Mouse (Mus musculus) spleen, adult 18-20 months (tissue): ENCODE data around the gene Cep250.
A peak's percentile ranks its signal among the peaks of the same experiment; 100 is the strongest.
"Not testable (repeated sequence)": the region's sequence is repeated elsewhere in the genome, so short reads cannot be mapped to it uniquely, and the experiment has no call there.

Experiments used
- DNase-seq, 2 experiments: peaks; one replicate each; pipeline ENCODE4 v3.0.0; 2022; ENCODE audit warnings: mixed read lengths in 2 of 2

Gene Cep250

DNA sequence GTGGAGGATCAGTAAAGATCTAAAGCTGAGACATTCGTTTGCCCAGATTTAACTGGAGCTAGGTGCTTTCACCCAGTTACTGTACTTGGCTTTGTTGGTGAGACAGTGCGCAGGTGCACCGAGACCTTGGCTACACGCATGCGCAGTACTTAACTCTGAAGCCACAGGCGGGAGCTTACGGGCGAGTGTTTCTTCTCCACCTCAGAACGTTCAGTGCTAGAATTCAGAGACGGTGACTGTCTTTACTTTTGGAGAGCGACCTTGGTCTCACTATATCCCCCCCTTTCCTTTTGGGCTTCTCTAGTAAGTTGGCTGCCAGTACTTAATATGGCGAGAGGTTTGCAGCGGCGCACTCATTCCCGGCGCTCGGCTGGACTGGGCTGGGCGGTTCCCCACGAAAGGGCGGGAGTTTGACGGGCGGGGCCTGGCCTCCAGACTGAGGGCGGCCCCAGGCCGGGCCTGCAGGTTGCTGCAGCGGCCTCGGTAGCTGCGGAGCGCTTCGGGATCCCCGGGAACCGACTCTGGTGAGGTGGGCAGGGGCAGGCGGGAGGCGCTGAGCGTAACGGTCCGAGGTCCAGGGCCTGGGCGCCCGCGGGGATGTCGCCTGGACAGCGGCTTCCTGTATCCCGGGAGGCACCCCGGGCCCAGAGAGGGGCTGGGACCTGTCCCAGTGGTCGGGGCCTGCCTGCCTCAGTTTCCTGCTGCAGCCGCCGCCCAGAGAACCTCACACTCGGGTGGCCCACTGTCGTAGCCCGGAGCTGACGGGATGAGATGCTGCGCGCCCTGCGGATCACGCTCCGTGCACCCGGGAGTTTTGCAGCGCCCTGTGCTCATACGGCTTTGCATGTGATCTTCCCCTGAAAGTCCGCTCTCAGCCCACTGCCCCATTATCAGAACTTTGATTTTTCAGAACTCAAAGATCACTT, at the start of gene Cep250:
Cep250 (plus strand) TSS at position 325 of the 926 bp plus-strand sequence.
- DNase-seq, result peak; percentile 83 to 84

DNA sequence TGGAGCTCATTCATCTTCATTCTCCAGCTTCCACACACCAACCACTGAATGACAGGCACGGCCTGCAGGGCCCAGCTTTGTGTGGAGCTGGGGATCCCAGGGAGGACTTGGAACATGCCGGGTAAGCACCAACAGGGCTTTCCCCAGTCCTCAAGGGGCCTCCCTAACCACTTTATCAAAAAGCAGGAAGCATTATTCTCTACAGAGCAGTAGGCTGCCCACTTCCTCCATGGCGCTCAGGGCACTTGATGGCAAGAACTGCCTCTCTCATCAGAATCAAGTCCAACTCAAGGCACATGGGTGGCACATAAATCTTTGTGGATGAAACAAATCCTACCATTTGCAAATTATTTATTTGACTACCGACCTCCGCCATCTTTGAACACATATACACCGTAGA, 41.6 kb upstream of the Cep250 start:
- DNase-seq, result no peak

DNA sequence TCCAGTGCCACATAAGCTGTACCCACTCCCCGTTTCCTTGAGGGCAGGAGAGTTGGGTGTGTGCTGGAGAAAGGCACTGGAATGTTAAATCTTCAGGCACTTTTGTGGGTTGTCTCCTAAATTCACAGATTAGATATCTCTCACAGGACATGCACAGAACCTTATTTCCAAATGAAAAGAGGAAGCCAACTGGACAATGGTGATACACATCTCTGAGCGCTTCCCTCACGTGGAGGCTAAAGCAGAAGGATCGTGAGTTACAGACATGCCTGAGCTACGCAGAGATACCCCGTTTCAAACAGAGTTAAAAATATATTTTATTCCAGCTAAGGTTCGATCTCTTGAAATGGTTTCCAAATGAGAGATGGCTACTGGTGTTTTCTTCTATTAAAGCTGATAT, 33.1 kb upstream of the Cep250 start:
- no peak for DNase-seq

DNA sequence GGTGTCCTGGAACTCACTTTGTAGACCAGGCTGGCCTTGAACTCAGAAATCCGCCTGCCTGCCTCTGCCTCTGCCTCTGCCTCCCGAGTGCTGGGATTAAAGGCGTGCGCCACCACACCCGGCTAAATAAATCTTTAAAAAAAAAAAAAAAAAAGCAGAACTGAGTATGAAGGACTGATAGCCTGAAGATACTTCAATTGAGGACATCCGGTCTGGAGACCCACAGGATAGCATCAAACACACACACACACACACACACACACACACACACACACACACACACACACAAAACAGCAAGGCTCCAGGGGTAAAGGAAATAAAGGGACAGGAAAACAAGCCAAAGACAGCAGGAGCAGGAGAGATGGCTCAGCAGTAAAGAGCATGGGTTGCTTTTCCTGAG, 31.0 kb upstream of the Cep250 start:
- DNase-seq, result not testable (repeated sequence)

DNA sequence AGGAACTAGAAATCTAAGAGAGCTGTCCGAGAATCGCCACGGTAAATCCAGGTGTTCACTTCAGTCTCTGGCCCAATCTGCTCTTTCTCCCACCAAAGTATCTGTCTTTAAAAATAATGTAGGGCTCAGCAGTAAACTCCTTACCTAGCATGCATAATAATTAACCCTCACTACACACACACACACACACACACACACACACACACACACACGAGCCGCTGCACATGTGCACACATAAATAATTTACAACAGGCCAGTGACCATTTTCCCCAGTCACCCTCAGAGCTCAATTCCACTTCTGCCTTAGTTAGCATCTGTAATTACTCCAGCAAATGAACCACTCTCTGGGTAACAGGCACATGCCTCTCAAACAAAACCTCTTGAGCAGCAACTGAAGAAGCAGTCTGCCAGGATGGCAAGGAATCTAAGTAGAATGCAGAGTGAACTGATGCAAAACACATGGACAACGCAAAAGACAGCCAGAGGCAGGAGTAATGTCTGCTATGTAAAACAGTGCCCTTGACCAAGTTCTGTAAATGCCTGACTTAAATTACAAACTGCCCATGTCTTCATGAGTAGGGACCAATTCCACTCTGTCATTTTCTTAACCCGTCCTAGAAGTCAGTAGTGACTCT, 27.4 kb upstream of the Cep250 start:
- DNase-seq, result no peak

DNA sequence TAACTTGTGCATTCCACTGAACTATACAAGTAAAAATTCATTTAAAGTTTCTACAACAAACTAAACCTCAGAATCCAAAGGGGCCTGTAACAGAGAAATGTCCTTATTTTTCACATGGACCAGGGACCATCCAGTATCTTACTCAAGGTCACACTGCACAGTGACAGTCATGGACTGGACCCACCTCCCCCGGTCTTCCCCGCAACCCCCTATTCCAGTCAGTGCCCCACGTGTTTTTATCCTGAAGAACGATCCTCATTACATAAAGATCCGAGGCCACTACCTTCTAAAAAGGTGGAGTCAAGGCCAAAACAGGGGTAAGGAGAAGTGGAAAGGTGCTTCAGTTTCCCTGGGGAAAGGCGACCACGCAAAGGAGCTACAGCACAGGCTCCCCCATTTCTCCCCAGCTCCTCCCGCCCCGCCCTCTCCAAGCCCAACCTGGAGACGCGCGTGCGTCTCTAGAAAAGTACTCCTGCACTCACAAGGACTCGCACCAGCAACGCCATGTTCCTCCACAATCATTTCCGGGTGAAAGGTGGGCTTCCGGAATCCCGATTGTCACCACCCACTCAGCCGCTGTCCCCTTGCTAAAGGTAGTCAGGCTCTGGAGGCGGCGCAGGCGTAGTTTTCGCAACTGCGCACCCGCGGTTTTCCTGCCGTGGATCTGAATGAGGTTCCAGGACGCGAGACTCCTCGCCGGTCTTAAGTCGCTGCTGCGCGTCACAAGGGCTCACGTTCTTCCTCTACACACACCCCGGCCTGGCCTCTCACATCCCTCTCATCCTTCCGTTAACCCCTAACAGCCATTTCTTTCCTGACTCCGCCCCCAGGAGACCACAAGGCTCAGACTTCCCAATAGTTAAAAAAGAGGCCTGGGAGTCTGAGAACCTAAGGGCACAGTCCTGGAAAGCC, 26.5 kb upstream of the Cep250 start, which contains the start of gene Uqcc1:
Uqcc1 (minus strand) TSS at position 780 of the 912 bp plus-strand sequence.
- peak; percentile 75 to 84 for DNase-seq

DNA sequence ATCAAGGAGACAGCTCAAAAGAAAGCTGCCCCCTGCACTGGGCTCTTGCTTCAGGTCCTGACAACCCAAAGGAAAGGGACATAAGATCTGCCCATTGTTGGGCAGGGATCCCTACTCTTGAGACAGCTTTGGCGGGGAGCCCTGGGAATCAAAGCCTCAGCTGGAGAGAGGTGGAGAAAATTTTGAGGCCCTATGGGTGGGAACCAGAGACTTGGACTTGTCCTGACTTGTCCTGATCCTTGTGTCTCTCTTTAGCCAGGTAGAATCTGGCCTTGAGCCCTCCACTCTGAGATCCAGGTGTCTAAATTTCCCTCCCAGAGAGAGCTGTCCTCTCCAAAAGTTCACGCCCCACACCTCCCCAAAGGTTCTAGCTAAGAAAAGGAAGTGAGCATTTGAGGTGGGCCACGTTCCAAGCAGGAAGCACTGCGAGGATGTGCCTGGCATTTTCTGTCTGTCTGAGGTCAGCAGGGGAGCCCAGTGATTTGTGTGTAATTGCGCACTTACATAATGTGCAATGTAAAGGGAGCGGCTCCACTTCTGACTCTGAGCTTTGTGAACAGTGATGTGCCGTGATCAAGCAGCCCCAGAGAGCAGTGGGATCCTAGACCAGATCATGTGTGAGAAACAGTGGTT, 16.2 kb upstream of the Cep250 start:
- DNase-seq, result no peak

DNA sequence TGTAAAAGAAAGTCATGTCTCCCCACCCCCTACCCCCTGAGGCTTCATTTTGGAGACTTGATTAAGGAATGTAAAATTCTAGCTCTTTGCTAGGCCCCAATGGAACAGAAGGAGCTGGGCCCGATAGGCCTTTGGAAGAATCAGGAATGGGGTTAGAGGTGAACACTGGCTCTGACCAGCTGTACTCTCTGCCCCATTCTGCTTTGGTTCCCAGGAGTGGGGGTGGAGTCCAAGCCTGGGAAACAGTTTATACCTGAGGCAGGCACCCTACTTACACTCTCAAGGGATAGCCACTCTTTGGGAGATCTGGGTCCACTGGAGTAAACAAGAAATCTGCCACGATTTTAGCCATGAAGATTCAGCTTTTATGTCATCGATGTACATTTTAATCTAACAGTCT, 15.6 kb upstream of the Cep250 start, which contains the start of gene Gm15557:
Gm15557 (plus strand) TSS at position 48 of the 400 bp plus-strand sequence.
- no peak for DNase-seq

DNA sequence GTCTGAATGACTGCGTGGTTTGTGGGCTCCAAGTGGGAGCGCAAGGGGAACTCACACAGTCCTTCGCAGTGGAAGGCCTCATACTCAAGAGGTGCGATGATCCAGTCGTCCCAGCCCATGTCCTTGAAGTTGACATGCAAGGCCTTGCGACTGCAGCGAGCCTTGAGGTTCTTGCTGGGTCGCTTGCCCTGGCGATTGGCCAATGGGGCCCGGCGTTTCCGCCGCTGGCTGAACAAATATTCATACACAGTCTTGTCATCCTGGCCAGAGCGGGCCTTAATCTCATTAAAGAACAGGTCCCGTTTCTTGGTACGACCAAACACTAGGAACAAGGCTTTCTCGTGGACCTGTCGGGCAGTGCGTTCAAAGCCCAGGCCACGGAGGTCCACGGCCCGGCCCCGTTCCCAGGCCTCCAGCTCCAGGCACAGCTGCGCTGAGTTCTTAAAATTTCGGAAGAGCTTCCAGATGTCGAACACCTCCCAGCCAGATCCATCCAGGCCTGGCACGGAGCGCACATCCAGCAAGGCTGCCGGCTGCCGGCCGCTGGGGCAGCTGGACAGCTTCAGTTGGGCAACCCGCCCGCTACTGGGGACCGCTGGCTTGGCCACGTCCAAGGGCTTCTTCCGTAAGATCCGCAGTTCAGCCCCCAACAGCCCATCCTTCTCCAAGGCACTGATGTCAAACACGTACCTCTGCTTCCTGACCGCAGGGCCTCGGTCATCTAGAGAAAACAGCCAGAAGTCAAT, 14.4 kb upstream of the Cep250 start:
- no peak for DNase-seq

DNA sequence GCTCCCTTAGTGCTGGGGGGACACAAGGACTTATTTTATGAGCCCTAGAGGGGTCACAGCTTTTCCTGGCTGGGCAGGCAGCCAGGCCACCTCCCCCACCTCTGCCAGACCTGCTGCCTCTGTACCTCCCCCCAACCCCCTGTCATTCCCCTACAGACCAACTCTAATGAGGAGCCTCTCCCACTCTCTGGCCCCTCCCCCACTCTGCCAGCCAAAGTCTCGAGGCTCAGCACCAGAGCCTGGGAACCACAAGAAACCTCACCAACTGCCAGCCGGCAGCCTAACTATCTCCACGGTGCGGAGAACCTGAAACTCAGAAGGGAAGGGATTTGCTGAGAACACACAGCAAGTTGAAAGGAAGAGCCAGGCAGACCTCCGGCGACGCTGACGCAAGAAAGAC, 12.8 kb upstream of the Cep250 start:
- no peak for DNase-seq

DNA sequence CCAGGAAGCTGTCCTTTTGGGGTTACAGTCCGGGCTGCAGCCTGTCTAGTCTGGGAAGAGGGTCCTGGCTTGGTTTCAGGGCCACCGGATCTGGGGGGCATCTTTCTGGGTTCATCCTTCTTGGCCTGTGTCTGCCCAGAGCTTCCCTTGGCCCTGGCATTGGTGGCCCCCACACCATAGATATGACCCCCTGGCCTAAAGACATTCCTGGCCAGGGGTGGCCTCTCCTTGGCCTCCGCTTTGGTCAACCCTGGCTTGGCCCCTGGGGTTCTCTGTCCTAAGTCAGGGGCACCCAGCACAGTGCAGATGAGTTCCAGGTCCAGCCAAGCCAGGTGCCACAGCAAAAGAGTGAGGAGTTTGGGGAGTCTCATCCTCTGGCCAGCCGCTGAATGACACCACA, 11.6 kb upstream of the Cep250 start:
- no peak for DNase-seq

DNA sequence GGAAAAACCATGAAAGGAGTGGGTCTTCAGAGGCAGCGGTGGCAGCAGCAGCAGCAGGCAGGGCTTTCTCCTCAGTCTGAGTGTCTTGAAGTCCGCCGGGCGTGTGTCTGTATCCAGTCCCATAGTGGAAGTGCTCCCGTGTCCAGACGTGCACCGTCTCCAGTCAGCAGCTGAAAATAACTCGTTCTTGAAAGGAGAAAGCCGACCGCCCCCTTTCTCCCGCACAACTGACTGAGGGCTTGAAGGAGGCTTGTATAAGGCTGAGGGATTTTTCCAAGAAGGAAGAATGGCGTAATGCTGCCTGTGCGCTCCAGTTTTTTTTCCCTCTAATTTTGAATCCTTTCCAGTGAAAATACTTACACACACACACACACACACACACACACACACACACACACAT, 11.1 kb upstream of the Cep250 start, which contains the start of gene Gdf5:
Gdf5 (minus strand) TSS at position 244 of the 400 bp plus-strand sequence.
- DNase-seq, result no peak

DNA sequence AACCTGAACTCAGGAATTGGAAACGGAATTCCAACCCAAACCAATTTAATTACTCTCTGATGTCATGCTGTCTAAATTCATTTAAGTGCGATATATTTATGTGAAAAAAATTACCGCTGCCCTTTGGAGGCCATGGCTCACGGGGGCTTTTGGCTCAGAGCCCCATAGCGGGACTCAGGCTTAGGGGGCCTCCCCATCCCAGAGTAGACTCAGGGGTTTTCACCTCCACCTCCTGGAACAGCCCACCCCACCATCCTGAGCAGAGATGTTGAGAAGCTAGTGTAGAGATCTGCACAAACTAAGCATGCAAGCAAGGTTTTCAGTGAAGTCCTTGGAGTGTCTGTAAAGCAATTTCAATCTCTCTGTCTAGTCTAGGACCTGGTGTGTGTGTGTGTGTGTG, 10.7 kb upstream of the Cep250 start:
- no peak for DNase-seq

DNA sequence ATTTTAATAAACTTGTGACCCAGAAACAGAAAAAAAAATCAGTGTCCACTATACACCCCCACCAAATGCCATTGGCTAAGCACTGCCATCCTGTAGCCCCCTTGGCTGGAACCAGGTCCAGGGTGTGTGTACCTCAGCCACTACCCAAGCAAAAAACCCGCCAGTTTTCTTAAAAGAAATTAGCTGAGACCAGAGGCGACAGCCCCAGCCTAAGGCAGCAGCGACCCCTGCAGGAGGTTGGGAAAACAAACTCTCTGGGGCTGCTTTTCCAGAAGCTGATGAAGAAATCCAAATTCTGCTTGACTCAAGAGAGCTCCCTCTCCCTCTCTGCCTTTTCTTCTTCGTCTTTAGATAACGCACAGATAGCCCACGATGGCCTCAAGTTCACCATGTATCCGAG, 10.2 kb upstream of the Cep250 start:
- DNase-seq, result peak; percentile 20 to 52

DNA sequence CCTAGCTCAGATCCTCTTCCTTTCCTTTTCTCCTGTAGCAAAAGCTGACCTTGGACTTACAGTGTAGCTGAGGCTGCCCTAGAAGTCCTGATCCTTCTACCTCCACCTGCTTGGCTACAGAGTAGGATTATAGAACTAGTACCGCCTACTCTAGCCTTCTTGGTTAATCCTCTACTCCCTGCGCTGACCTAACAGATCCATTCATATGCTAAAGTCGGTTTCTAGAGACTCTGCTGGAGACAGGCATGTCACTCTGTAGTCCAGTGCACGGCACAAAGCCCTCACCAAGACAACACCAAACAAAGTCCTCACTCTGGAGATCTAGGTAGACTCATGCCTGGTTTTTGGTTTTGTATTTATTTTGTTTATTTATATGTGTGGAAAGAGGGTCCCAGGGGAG, 9.8 kb upstream of the Cep250 start:
- no peak for DNase-seq

DNA sequence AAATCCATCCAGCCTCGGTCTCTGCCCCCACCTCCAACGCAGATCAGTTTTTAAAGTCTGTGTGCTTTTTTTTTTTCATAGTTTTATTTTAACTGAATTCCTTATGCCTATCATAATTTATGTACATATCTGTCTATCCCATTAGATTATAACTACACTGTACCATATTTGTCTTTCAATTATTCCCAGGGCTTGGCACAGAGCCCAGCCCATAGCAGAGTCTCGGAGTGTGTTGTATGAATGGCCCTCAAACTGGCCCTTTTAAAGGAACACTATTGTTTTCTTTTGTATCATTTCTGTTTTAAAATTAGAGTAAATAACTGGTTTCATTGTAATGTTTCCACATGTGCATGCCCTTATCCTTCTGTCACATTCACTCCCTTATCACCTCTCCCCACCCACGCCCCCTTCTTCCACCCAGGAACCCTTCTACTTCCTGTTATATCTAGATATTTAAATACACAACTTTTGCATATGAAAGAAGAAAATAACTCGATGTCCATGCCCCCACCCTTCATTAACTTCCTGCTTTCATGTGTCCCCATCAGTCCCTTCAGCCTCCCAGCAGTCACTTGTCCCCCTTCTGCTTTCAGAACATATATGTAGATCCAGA, 8.8 kb upstream of the Cep250 start:
- DNase-seq, result no peak

DNA sequence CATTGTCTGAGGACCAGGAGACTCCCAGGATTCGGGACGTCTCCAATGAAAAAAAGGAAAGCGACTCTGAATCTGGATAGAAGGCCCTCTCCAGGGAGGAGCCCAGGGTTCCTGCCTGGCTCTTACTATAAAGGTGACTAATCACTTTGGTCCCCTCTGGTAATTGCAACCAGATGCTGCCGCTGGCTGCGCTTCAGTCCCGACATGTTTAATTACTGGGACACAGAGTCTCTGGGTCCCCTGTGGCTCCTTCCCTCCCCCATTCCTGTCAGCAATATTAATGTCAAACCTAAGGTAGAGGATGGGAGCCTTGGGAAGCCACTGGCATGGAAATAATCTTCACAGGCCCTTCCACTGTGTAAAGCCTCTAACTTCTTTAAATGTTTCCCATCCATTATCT, 6.9 kb upstream of the Cep250 start:
- DNase-seq, result no peak

DNA sequence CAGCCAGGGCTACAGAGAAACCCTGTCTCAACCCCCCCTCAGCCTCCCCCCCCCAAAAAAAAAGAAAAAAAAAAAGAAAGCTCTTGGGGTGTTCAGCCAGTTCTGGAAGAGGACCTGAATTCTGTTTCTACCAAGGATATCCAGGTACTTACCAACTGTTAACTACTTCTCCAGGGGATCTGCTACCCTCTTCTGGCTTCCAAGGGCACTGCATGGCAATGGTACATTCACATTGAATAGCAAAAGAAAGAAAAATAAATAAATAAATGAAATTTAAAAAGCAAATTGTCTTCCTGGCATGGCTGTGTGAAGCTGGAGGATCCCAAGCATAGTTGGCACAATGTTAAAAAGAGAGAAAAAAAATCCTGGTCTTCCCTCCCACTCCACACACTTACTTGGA, 4.3 kb upstream of the Cep250 start:
- peak in 1 of 2 experiments; percentile 43 for DNase-seq

DNA sequence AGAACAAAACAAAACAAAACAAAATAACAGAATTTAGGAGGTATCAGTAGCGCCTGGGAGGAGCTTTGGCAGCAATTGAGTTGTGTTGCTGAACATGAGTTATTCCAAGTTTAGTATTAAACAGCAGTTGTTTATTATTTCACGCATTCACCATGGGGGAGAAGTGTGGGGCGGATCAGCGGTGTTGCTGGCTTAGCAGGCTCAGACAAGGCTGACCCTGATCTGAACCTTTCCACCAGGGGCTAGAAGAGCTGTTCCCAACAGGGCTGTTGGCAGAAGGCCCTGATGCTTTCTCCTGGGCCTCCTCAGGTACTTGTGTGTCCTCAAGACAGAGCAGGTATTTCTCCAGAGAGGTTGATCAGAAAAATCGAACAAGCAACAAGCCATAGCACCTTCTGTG, 3.7 kb downstream of the Cep250 start:
- DNase-seq, result no peak

DNA sequence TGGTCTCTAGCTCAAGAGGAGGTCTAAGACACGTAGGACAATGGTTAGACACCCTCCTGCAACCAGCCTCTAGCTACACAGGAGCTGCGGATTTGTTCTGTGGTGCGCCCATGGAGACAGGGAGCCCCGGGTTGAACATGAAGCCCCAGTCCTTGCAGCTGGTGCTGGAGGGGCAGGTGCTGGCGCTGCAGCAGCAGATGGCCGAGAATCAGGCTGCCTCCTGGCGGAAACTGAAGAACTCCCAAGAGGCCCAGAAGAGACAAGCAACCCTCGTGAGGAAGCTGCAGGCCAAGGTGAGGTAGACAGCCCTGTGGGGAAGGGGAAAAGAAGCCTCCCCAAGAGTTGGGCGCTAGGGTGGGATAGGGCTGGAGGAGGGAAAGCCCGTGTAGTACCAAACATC, 5.6 kb downstream of the Cep250 start:
- peak in 1 of 2 experiments; percentile 30 for DNase-seq

DNA sequence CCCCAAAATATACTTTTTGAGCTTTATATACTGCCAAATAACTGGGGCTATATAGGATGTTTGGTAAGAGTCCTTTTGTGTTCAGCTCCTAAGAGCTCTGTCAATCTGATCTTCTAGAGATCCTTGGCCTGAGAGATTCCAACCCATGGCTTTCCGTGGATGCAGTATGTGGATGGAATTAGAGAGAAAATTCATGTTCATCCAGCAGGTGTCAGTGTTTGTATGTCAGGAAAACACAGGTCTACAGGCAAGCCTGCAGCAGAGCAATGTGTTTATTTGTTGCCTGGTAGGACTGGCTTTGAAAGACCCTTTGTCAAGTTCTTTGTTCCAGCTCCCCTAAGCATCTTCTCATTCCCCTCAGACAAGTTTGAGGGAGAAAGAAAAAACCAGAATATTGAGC, 6.7 kb downstream of the Cep250 start:
- DNase-seq, result no peak
